Mouse (Mus musculus) olfactory bulb, adult 2 months (tissue): ENCODE measurements around the gene Fstl4. TPM values are rescaled to one million over a fixed set of nuclear protein-coding genes. Genes with fewer than 3 reads are reported as not detected.

Experiments
- H3K27ac ChIP-seq: fragments of 200-500 bp; 2 replicates; pipeline ENCODE4 v1.5.1; 2012; ENCODE audit warnings: low read depth, low read length; ENCODE audit not compliant: insufficient read depth
- H3K4me1 ChIP-seq: fragments of 200-500 bp; 2 replicates; pipeline ENCODE4 v1.6.1; 2012; ENCODE audit warnings: low read length; ENCODE audit not compliant: control insufficient read depth, insufficient read depth
- H3K4me3 ChIP-seq: fragments of 200-500 bp; 2 replicates; pipeline ENCODE4 v1.5.1; 2012; ENCODE audit warnings: mild to moderate bottlenecking, low read depth, low read length, moderate library complexity; ENCODE audit not compliant: insufficient read depth
- CTCF ChIP-seq: fragments of 200-500 bp; IDR thresholded peaks from 2 replicates; pipeline ENCODE4 v1.5.1; 2012; ENCODE audit warnings: low read depth, mild to moderate bottlenecking, low read length, moderate library complexity; ENCODE audit not compliant: insufficient read depth
- POLR2A ChIP-seq: fragments of 200-500 bp; IDR thresholded peaks from 2 replicates; pipeline ENCODE4 v1.6.1; 2012; ENCODE audit warnings: mild to moderate bottlenecking, low read depth, low read length, moderate library complexity; ENCODE audit not compliant: insufficient read depth
- WGBS: fragments of 180-500 bp; shearing (Covaris S2); methylation state at CpG from one replicate; pipeline ENCODE4 v1.1.7; 2018; 5-methylcytosine and 5-hydroxymethylcytosine counted together
- polyA plus RNA-seq: library from polyadenylated mRNA; stranded (reverse); fragments of >200 nt; gene quantifications from 2 replicates; pipeline ENCODE4 v1.2.4, GENCODE M21; 2012; ENCODE audit warnings: low replicate concordance; ENCODE audit not compliant: missing spikeins, insufficient read depth, insufficient read length

Gene Fstl4
- polyA plus RNA-seq, 1 experiment = not detected

- H3K4me3 ChIP-seq = no peak overlapping the region
- no peak for TF ChIP-seq CTCF
- no peak for TF ChIP-seq POLR2A
- H3K27ac ChIP-seq = no peak overlapping the region
- H3K4me1 ChIP-seq = no peaks in the 10 kb centered on the region
- 70% methylated on average over 3 of the region's 3 CpGs for WGBS
Measured at GRCm38 (mm10) chr11:53098780-53099198, 334.4 kb downstream of the Fstl4 start.

- TF ChIP-seq CTCF = no peak
- TF ChIP-seq POLR2A = no peak
- Histone ChIP-seq H3K4me1 (peaks cover 3% of the 10 kb centered on the region; the same call in 1 of the 2 replicates), H3K4me3 (no peak overlapping the region), H3K27ac (no peak overlapping the region)
- 91% methylated on average over 5 of the region's 5 CpGs for WGBS
Measured at GRCm38 (mm10) chr11:53099322-53099721, 334.9 kb downstream of the Fstl4 start.

- TF ChIP-seq CTCF (no peak), POLR2A (no peak)
- 94% methylated on average over 5 of the region's 5 CpGs for WGBS
- Histone ChIP-seq H3K4me3 (no peak overlapping the region), H3K27ac (no peak overlapping the region), H3K4me1 (peaks cover 3% of the 10 kb centered on the region; the same call in 1 of the 2 replicates)
Measured at GRCm38 (mm10) chr11:53101732-53102131, 337.3 kb downstream of the Fstl4 start.

- no peak for TF ChIP-seq POLR2A
- TF ChIP-seq CTCF = no peak
- Histone ChIP-seq H3K4me1 (peaks cover 3% of the 10 kb centered on the region; the same call in 1 of the 2 replicates), H3K4me3 (no peak overlapping the region), H3K27ac (no peak overlapping the region)
- 58% methylated on average over 10 of the region's 10 CpGs for WGBS
Measured at GRCm38 (mm10) chr11:53103601-53104325, 339.3 kb downstream of the Fstl4 start.

- TF ChIP-seq POLR2A = no peak
- TF ChIP-seq CTCF = no peak
- 76% methylated on average over 5 of the region's 5 CpGs for whole genome bisulfite sequencing
Measured at GRCm38 (mm10) chr11:53107706-53108105, 343.3 kb downstream of the Fstl4 start.

GRCm38 (mm10) chr11:53108798-53109197 lies 344.4 kb downstream of the Fstl4 start:
- no peak for TF ChIP-seq CTCF
- no peak for TF ChIP-seq POLR2A
- Histone ChIP-seq H3K4me1 (peaks cover 3% of the 10 kb centered on the region; the same call in 1 of the 2 replicates), H3K4me3 (no peak overlapping the region), H3K27ac (no peak overlapping the region)
- WGBS = 95% methylated on average over 6 of the region's 6 CpGs

More at GRCm38 (mm10) chr11:53107706-53108105, 343.3 kb downstream of the Fstl4 start:
- Histone ChIP-seq H3K4me3 (no peak overlapping the region), H3K27ac (no peak overlapping the region), H3K4me1 (peaks cover 3% of the 10 kb centered on the region; the same call in 1 of the 2 replicates)

GRCm38 (mm10) chr11:53109701-53110467 lies 345.4 kb downstream of the Fstl4 start:
- H3K4me1 ChIP-seq = no peaks in the 10 kb centered on the region
- no peak overlapping the region for H3K27ac ChIP-seq
- no peak for TF ChIP-seq CTCF
- WGBS = 72% methylated on average over 6 of the region's 6 CpGs
- H3K4me3 ChIP-seq = no peak overlapping the region

GRCm38 (mm10) chr11:53115711-53116110 lies 351.3 kb downstream of the Fstl4 start:
- Histone ChIP-seq H3K4me3 (no peak overlapping the region), H3K4me1 (no peaks in the 10 kb centered on the region), H3K27ac (no peak overlapping the region)
- 81% methylated on average over 4 of the region's 4 CpGs for WGBS
- TF ChIP-seq CTCF (no peak), POLR2A (no peak)

GRCm38 (mm10) chr11:53116356-53116755 lies 351.9 kb downstream of the Fstl4 start:
- Histone ChIP-seq H3K27ac (no peak overlapping the region), H3K4me1 (0 out of 2 replicates have a peak, but pooled peaks cover under 1% of the 10 kb centered on the region), H3K4me3 (no peak overlapping the region)
- TF ChIP-seq POLR2A (no peak), CTCF (no peak)
- 87% methylated on average over 2 of the region's 2 CpGs for WGBS
